Mouse (Mus musculus): ENCODE results near the gene D930048N14Rik.

- TF ChIP-seq CHD2 (IDR thresholded peaks at IDR 0.05; ENCODE audit: low read depth, low read length) = no peak
- TF ChIP-seq HCFC1 (IDR thresholded peaks at IDR 0.05; ENCODE audit: borderline replicate concordance, insufficient read depth, low read length) = no peak
- TF ChIP-seq ZNF384 (IDR thresholded peaks at IDR 0.05; ENCODE audit: low read depth, low read length) = no peak
- TF ChIP-seq ZC3H11A (IDR thresholded peaks at IDR 0.05; ENCODE audit: borderline replicate concordance, low read depth, low read length) = no peak
Measured at GRCm38 (mm10) chr11:51694984-51695383, 44.2 kb downstream of the D930048N14Rik start.
